Mouse (Mus musculus) liver, adult (tissue): Measurements from ENCODE around the gene Olfr1338.

Experiments used
- GATA4 ChIP-seq: IDR thresholded peaks from 2 replicates; pipeline ENCODE4 v1.6.1; 2014; ENCODE audit warnings: mild to moderate bottlenecking, low read length; ENCODE audit not compliant: insufficient replicate concordance

Gene Olfr1338

DNA sequence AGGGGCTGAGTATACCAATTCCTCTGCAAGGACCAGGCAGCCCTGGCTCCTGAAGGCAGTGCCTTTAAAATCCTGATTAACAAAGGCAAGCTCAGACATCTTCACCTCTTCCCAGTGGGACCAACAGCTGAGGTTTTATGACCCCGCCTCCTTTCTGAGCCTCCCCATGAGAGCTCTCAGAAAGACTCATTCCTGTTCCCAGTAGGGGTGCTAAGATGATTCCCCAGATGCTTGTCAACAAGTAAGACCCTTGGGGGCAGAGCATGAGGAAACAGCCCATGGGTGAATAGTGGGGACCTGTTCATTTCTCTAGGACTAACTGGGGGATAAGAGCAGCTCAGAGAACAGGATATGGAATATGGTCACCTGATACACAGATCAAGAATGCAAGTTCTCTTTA lies at the start of gene Olfr1338:
TSS of gene Olfr1338 (minus strand) at position 101 of the 400 bp plus-strand sequence.
- no peak for TF ChIP-seq GATA4

DNA sequence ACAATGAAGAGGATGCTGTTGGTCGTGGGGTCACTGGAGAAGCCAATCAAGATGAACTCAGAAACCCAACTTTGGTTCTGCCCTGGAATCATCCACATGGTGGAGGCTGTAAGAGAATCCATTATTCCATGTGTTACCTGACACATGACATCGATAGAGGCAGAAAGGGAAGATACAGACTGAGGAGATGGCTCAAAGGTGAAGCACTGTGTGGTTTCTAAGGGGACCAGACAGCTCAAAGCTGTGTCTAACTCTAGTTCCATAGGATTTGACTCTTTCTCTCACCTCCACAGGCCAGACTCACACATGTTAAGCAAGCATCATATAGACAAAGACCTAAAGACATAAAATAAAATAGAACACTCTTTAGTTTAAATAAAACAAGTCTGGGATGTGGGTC lies 23.9 kb upstream of the Olfr1338 start, which contains the start of gene Olfr1337:
TSS of gene Olfr1337 (minus strand) at position 101 of the 400 bp plus-strand sequence.
- no peak for TF ChIP-seq GATA4

DNA sequence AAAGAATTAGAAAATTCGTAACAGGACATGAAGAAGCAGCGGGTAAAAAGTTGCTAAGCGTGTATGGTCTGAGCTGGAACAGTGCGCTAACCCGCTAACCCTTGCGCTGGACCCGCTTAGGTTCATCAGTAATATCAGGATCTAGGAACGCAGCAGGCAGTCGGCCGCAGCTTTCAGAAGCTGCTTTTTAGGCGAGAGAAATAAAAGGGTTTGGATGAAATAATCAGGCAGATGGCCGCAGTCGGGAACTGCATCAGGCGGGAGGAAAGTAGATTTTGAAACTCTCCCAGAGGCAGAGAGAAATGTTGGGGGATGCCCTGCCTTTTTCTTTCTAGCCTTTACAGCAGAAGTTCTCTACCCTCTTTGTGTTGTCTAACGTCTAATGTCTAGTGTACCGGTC lies 16.7 kb downstream of the Olfr1338 start:
- no peak for TF ChIP-seq GATA4

DNA sequence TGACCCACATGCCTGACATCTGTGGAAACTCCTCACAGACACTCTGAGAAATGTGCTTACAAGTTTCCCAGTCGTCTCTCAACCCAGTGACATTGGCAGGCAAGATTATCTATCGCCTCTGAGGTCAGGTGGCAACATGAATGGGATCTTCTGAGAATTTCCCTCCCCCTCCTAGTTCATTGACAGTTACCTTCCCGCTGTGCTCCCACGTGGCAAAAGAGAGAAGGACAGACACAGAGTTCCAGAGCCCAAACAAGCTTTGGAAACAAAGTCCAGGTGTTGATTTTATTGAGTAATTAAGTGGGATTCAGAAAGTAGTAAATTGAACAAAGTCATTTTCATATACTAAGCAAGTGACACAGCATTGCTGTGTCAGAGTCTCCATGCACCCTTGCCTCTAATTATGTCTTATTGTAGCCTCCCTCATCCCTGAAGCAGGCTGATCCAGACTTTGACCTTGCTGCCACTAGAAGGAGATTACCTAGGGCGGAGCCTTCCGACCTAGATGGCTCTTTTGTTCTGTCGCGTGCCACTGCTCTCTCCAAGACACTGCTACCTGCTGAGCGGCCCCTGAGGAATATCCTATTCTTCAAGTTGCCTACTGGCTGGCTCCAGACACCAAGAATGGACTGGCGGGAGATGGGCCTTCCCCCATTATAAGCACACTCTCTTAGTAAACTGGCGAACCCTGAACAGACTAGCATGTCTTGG lies 17.4 kb downstream of the Olfr1338 start:
- TF ChIP-seq GATA4 = no peak

DNA sequence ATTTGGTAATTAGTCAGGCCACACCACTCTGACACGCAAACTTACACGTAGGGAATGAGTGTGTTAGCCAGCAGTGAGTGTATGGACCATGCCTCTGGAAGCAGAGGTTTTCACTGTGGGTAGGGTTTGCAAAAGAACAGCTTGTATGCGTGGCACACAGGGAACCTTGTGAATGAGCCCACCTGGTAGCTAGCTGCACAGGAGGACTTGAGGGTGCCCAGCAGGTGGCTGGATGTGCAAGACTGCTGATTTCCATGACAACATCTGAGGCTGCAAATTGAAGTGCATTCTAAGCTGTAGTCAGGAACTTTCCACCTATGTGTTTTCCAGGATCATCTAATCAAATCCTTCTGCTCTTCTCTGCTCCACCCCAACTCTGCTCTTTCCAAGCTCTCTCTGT lies 19.0 kb downstream of the Olfr1338 start:
- no peak for TF ChIP-seq GATA4

DNA sequence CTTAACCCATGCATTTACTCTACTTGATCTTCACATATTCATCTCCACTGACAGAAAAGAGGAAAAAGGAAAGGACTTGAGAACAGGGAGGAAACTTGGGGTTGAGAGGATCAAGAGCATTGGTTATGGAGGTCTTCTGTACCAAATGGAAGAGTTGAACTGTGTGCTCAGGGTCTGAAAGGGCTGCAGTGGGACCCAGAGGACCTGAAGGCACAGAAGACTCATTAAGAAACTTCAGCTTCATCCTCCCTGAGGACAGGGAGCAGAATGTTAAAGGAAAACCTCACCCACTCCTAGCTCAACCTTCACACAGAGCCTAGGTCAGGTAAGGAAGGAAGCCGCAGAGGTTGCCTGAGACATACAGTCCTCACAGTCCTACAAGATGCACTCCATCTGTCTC lies 26.7 kb downstream of the Olfr1338 start, which contains the start of gene Olfr1339:
TSS of gene Olfr1339 (plus strand) at position 301 of the 400 bp plus-strand sequence.
- TF ChIP-seq GATA4 = no peak

DNA sequence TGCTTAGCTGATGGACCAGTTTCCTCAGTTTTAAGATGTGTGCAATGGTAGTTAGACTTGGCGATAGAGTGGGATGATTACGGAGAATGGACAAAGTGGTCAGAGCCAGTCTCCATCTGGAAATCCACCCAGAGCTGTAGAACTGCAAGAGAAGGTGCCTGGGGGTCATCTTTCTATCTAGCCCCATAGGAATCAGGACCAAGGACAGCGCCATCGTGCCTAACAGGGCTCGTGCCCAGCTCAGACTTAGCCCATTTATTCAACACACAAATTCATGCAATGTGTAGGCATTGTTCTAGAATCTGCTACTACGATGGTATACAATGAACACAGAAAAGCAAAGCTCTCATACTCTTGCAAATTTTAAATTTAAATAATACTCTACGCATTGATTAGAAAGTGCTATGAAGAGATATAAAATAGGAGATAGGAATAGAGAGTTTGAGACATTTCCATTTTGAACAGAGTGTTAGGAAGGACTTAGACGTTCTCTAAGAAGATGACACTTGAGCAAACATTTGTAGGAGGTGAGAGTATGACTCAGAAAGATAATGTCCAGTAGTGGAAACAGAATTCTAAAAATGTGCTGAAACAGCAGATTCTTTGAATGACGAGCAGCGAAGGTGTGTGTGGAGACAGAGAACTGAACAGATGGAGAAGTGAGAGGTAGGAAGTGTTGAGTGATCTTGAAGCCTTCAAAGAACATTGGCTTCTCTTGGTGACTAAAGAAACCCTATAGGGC lies 36.6 kb downstream of the Olfr1338 start:
- no peak for TF ChIP-seq GATA4

DNA sequence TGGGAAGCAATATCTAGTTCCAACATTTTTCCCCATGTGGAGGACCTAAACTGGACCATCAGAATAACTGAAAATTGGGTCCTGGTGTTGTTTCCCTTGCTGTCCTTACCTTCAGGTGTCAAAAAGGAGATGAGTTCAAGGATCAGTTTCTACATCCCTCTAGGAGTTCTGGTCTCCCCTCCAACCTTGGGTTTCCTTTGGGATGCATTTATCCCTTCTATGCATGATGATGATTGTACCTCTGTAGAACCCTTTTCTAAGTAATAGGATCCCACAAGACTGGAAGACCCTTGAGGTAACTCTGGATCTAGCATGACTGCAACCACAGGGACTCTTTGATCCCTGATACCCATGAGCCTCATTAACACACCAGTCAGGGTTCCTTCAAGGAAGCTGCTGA lies 38.7 kb downstream of the Olfr1338 start, which contains the start of gene Olfr1340:
TSS of gene Olfr1340 (plus strand) at position 301 of the 400 bp plus-strand sequence.
- TF ChIP-seq GATA4 = no peak

DNA sequence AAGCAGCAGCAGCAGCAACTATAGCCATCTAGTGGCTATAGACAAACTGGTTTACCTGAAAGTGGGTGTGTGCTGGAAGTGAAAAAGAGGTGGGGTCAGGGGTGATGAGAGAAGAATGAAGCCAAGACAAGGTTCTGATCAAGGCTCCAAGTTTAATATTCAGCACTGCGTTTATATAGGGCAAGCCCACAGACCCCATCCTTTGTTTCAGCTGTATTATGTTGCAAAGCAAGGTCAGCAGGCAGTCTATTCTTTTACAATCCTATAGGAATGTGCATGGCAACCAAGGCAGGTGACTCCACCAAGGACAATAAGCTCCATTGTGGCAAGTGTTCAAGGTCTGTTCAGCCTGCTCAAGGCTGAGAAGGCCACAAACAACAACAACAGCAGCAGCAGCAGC lies 46.9 kb downstream of the Olfr1338 start:
- no peak for TF ChIP-seq GATA4

DNA sequence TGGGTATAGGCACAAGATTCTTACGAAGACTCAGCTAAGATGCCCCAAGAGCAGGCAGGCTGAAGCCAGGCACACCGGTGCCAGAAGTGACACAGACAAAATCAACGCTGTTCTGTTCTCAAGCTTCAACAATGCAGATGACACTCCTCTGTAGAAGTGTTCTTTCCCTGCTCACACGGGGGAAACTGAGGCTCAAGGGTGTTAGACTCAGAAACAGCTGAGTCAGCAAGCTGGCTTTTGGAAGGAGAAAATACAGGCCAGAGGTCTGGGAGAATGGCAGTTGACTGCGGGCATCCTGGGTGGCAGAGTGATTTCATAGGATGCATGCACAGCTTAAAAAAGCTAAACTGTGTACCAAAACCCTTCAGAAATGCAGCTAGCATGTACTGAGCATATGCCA lies 50.5 kb downstream of the Olfr1338 start:
- no peak for TF ChIP-seq GATA4

DNA sequence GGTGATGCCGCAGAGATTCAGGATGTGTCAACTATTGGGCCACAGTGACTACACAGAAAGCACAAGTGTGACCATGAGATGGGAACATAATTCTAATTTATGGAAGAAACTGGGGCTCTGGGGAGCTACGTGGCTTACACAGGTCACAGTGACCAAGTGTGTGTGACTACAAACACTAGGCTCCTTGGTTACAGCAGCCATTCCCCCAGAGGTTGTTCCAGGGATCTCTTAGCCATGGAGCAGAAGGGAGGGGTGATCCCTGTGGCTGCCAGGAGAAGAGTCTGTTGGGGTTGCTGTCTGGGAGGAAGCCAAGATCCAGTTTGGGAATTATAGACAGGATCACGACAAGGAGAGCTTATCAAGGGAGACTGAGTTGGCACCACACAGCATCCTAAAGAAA lies 55.3 kb downstream of the Olfr1338 start, which contains the start of gene Olfr1341:
TSS of gene Olfr1341 (plus strand) at position 301 of the 400 bp plus-strand sequence.
- no peak for TF ChIP-seq GATA4
